Mouse (Mus musculus): Measurements from ENCODE around the gene Gskip. TPM values are rescaled to one million over a fixed set of nuclear protein-coding genes. Genes with fewer than 3 reads are reported as not detected.

Gene Gskip
- polyA plus RNA-seq, 1 experiment: 20.6 TPM

DNA sequence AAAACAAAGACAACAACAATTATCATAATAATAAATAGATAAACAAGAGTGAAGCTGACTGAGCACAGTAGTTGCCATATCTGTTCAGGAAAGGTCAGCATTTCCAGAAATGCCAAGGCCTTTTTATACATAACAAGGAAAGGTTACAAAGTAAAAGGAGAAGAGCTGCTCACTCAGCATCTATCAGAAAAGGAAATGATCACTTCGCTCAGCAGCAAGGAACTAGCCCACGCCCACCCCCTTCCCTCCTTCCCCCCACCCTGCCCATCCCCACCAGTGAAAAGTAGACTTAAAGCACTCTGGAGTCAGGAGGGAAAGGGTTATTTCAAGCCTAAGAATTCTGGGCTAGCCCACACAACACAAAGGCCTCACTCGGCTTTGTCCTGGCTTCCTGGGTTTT, 35.6 kb downstream of the Gskip start:
- TF ChIP-seq CTCF (IDR thresholded peaks at IDR 0.05; ENCODE audit: low read depth, low read length) (no peak), POLR2A (IDR thresholded peaks at IDR 0.05; ENCODE audit: borderline replicate concordance, low read depth, low read length) (no peak)
- Histone ChIP-seq H3K27ac (ENCODE audit: insufficient read depth, low read depth, low read length) (no peak overlapping the region), H3K4me3 (ENCODE audit: insufficient read depth, low read length) (no peak overlapping the region), H3K4me1 (ENCODE audit: control insufficient read depth, insufficient read depth, low read length) (no peaks in the 10 kb centered on the region)

- Histone ChIP-seq H3K4me1 (ENCODE audit: control insufficient read depth, insufficient read depth, low read length) (no peaks in the 10 kb centered on the region), H3K4me3 (ENCODE audit: insufficient read depth, low read length) (no peak overlapping the region), H3K27ac (ENCODE audit: insufficient read depth, low read depth, low read length) (no peak overlapping the region)
- TF ChIP-seq POLR2A (IDR thresholded peaks at IDR 0.05; ENCODE audit: borderline replicate concordance, low read depth, low read length): no peak
- no peak for TF ChIP-seq CTCF (IDR thresholded peaks at IDR 0.05; ENCODE audit: low read depth, low read length)
These were observed 37.0 kb downstream of the Gskip start for GRCm38 (mm10) chr12:105721452-105722132.

DNA sequence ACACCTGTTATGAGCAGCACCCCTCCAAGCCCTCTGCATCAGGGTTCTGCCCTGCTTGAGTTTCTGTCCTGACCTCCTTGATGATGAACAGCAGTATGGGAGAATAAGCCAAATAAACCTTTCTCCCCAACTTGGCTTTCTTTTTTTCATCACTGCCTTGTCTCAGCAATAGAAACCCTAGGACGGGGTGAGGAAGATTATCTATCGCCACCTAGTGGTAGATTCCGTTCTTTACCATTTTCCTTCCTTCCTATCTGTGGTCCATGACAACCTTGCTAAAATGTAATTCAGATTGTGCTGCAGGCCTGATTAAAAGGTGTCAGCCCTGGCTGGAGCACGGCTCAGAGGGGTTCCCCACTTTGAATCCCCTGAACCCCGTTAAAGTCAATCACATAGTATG, 38.0 kb downstream of the Gskip start:
- peak; percentile 32; the same call in 1 of the 2 replicates for TF ChIP-seq CTCF (IDR thresholded peaks at IDR 0.05; ENCODE audit: low read depth, low read length)
- no peak for TF ChIP-seq POLR2A (IDR thresholded peaks at IDR 0.05; ENCODE audit: borderline replicate concordance, low read depth, low read length)
- Histone ChIP-seq H3K27ac (ENCODE audit: insufficient read depth, low read depth, low read length) (no peak overlapping the region), H3K4me3 (ENCODE audit: insufficient read depth, low read length) (no peak overlapping the region), H3K4me1 (ENCODE audit: control insufficient read depth, insufficient read depth, low read length) (no peaks in the 10 kb centered on the region)

- no peak for TF ChIP-seq POLR2A (IDR thresholded peaks at IDR 0.05; ENCODE audit: borderline replicate concordance, low read depth, low read length)
- no peak overlapping the region for H3K4me3 ChIP-seq (ENCODE audit: insufficient read depth, low read length)
- H3K27ac ChIP-seq (ENCODE audit: insufficient read depth, low read depth, low read length): no peak overlapping the region
- no peaks in the 10 kb centered on the region for H3K4me1 ChIP-seq (ENCODE audit: control insufficient read depth, insufficient read depth, low read length)
These were observed 40.0 kb downstream of the Gskip start for GRCm38 (mm10) chr12:105724616-105725015.

DNA sequence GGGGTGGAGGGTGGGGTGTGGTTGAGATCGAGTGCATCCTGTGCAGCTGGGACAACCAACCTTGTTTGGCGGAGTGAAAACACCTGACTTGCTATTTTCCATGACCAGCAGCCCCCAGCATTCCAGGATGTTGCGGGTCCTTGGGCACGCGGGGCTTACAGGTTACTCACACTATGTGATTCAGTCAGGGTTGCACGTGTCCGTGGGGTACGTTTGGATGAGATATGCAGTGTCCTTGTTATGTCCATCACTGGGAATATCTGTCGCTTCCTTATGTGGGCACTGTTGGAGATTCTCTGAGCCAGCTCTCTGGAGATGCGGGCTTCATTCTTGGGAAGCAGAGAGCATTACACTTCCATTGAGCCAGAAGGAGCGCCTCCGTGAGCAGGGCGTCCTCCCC, 41.1 kb downstream of the Gskip start:
- TF ChIP-seq POLR2A (IDR thresholded peaks at IDR 0.05; ENCODE audit: borderline replicate concordance, low read depth, low read length): no peak
- TF ChIP-seq CTCF (IDR thresholded peaks at IDR 0.05; ENCODE audit: low read depth, low read length): no peak
- H3K4me3 ChIP-seq (ENCODE audit: insufficient read depth, low read length): no peak overlapping the region
- H3K27ac ChIP-seq (ENCODE audit: insufficient read depth, low read depth, low read length): no peak overlapping the region
- peaks cover 1% of the 10 kb centered on the region for H3K4me1 ChIP-seq (ENCODE audit: control insufficient read depth, insufficient read depth, low read length)

DNA sequence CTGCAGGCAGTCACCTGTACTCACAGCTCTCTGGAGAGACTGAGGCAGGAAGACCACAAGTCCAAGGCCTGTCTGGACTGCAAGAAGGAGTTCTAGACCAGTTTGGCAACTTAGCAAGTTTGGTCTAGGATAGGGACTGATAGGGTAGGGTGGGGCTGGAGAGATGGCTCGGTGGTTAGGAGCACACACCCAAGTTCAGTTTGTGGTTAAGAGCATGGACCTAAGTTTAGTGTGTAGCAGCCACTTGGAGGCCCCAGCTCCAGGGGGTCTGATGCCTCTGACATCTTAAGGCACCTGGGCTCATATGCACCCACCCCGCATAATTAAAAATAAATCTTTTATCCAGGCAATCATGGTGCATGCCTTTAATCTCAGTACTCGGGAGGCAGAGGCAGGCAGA, 42.6 kb downstream of the Gskip start:
- no peak overlapping the region for H3K4me3 ChIP-seq (ENCODE audit: insufficient read depth, low read length)
- TF ChIP-seq CTCF (IDR thresholded peaks at IDR 0.05; ENCODE audit: low read depth, low read length): no peak
- H3K4me1 ChIP-seq (ENCODE audit: control insufficient read depth, insufficient read depth, low read length): peaks cover 7% of the 10 kb centered on the region
- H3K27ac ChIP-seq (ENCODE audit: insufficient read depth, low read depth, low read length): no peak overlapping the region

DNA sequence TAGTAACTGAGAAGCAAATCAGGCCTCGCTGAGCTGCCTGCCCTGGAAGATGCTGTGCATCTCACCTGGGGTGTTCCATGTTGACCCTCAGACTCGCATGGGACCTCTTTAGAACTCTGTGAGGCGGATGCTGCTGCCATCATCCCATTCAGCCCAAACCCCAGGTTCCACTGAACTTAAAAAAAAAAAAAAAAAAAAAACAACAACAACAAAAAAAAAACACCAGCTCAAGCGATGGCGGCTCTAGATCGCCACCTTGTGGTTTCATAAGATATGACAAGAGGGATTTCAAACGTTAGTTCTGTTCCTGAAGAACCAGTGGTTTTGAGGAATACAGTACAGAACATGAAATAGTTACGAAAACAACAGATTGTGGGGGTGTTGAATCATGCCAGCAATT, 43.3 kb downstream of the Gskip start:
- TF ChIP-seq CTCF (IDR thresholded peaks at IDR 0.05; ENCODE audit: low read depth, low read length) (peak; percentile 50; the same call in 1 of the 2 replicates), POLR2A (IDR thresholded peaks at IDR 0.05; ENCODE audit: borderline replicate concordance, low read depth, low read length) (no peak)
- Histone ChIP-seq H3K27ac (ENCODE audit: insufficient read depth, low read depth, low read length) (no peak overlapping the region), H3K4me1 (ENCODE audit: control insufficient read depth, insufficient read depth, low read length) (peaks cover 7% of the 10 kb centered on the region), H3K4me3 (ENCODE audit: insufficient read depth, low read length) (no peak overlapping the region)

DNA sequence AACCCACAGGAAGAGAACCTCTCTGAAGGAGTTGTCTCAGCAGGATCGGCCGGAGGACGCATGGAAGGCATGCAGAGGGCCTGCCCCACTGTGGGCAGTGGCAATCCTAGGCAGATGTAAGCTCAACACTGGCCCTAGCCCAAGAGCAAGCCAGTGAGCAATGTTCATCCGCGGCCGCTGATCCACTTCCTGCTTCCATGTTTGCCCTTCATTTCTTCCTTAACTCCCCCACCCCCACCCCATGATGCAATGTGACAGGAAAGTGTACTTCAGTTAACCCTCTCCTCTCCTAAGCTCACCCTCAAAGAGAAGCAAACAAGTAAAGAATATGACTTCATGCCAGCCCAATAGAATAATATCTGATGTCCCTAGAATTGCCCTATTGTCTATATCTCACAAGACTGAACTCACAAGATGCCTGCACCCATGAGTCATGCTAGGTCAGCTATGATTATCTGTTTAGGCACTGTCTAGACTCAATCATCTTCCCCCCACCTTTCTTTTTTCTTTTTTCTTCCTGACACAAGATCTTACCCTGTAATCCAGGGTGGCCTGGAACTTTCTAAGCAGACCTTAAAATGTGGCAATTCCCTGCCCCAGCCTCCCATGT, 46.3 kb downstream of the Gskip start:
- H3K4me1 ChIP-seq (ENCODE audit: control insufficient read depth, insufficient read depth, low read length): peaks cover 10% of the 10 kb centered on the region
- no peak overlapping the region for H3K27ac ChIP-seq (ENCODE audit: insufficient read depth, low read depth, low read length)
- TF ChIP-seq POLR2A (IDR thresholded peaks at IDR 0.05; ENCODE audit: borderline replicate concordance, low read depth, low read length): no peak
- no peak for TF ChIP-seq CTCF (IDR thresholded peaks at IDR 0.05; ENCODE audit: low read depth, low read length)
- no peak overlapping the region for H3K4me3 ChIP-seq (ENCODE audit: insufficient read depth, low read length)

GRCm38 (mm10) chr12:105733370-105734159, 48.9 kb downstream of the Gskip start:
- Histone ChIP-seq H3K27ac (ENCODE audit: insufficient read depth, low read depth, low read length) (no peak overlapping the region), H3K4me3 (ENCODE audit: insufficient read depth, low read length) (no peak overlapping the region), H3K4me1 (ENCODE audit: control insufficient read depth, insufficient read depth, low read length) (peaks cover 10% of the 10 kb centered on the region)
- TF ChIP-seq POLR2A (IDR thresholded peaks at IDR 0.05; ENCODE audit: borderline replicate concordance, low read depth, low read length) (no peak), CTCF (IDR thresholded peaks at IDR 0.05; ENCODE audit: low read depth, low read length) (no peak)

All from bone marrow macrophage, adult 2 months (primary cell).